Mouse (Mus musculus) kidney, adult 2 months (tissue): ENCODE results near the gene Cenpp.

Experiments used
- CTCF ChIP-seq: fragments of 200-500 bp; conservative IDR thresholded peaks from 2 replicates; pipeline ENCODE4 v1.5.1; 2011; ENCODE audit warnings: low read depth, mild to moderate bottlenecking, control low read depth, low read length, moderate library complexity, mixed read lengths; ENCODE audit not compliant: insufficient read depth, insufficient read length
- POLR2A ChIP-seq: fragments of 200-500 bp; IDR thresholded peaks from one replicate; pipeline ENCODE4 v1.6.1; 2011; ENCODE audit warnings: low read depth, low read length, control low read depth

DNA sequence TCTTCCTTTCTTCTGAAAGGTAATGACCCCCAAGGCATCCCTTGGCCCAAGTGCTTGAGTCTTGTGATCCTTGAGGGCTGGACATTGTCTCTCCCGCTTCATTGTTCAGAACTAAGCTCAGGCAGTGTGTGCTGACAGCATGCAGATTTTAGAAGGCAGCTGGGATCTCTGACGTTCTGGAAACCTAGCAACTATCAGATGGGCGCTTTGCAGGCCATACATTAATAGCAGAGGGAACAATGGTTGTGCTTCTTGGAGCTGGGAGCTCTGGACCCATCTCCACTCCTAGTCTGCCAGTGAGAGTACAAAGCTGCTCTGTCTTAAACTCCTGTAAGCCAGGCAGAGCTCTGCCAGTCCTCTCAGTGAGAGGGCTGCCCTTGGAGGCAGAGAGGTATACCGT is 216.4 kb downstream of the Cenpp start:
- no peak for TF ChIP-seq POLR2A
- no peak for TF ChIP-seq CTCF
